Mouse (Mus musculus): ENCODE data around the gene Slc35f4.

Gene Slc35f4

GRCm38 (mm10) chr14:49525931-49526291 is at the start of gene Slc35f4:
Gene Slc35f4, minus strand, starts transcription at chr14:49526046.
- DNase-seq (ENCODE audit: low spot score in 2 of 2), result no peak

- no peak for DNase-seq (ENCODE audit: low spot score in 2 of 2)
Measured at GRCm38 (mm10) chr14:49568369-49568768, 42.5 kb upstream of the Slc35f4 start.

- DNase-seq (ENCODE audit: low spot score in 2 of 2), result no peak
Measured at GRCm38 (mm10) chr14:49560706-49561105, 34.9 kb upstream of the Slc35f4 start.

GRCm38 (mm10) chr14:49540104-49540503 is 14.3 kb upstream of the Slc35f4 start:
- peak in 1 of 2 experiments; percentile 15 for DNase-seq (ENCODE audit: low spot score in 2 of 2)

GRCm38 (mm10) chr14:49525176-49525930 is 493 bp downstream of the Slc35f4 start:
- peak; percentile 39 to 56 for DNase-seq (ENCODE audit: low spot score in 2 of 2)

- DNase-seq (ENCODE audit: low spot score in 2 of 2), result no peak
Measured at GRCm38 (mm10) chr14:49524665-49525064, 1.2 kb downstream of the Slc35f4 start.

- no peak for DNase-seq (ENCODE audit: low spot score in 2 of 2)
Measured at GRCm38 (mm10) chr14:49515096-49515665, 10.7 kb downstream of the Slc35f4 start.

GRCm38 (mm10) chr14:49514137-49514536 is 11.7 kb downstream of the Slc35f4 start:
- DNase-seq (ENCODE audit: low spot score in 2 of 2), result no peak

- DNase-seq (ENCODE audit: low spot score in 2 of 2), result no peak
Measured at GRCm38 (mm10) chr14:49495192-49495591, 30.7 kb downstream of the Slc35f4 start.

- no peak for DNase-seq (ENCODE audit: low spot score in 2 of 2)
Measured at GRCm38 (mm10) chr14:49493793-49494192, 32.1 kb downstream of the Slc35f4 start.

GRCm38 (mm10) chr14:49492506-49492905 is 33.3 kb downstream of the Slc35f4 start:
- no peak for DNase-seq (ENCODE audit: low spot score in 2 of 2)

- no peak for DNase-seq (ENCODE audit: low spot score in 2 of 2)
Measured at GRCm38 (mm10) chr14:49476602-49477001, 49.2 kb downstream of the Slc35f4 start.

GRCm38 (mm10) chr14:49461761-49462160 is 64.1 kb downstream of the Slc35f4 start:
- DNase-seq (ENCODE audit: low spot score in 2 of 2), result no peak

- DNase-seq (ENCODE audit: low spot score in 2 of 2), result no peak
Measured at GRCm38 (mm10) chr14:49460799-49461198, 65.0 kb downstream of the Slc35f4 start.

- DNase-seq (ENCODE audit: low spot score in 2 of 2), result no peak
Measured at GRCm38 (mm10) chr14:49454283-49454914, 71.4 kb downstream of the Slc35f4 start.

- no peak for DNase-seq (ENCODE audit: low spot score in 2 of 2)
Measured at GRCm38 (mm10) chr14:49453782-49454181, 72.1 kb downstream of the Slc35f4 start.

- DNase-seq (ENCODE audit: low spot score in 2 of 2), result no peak
Measured at GRCm38 (mm10) chr14:49447669-49448068, 78.2 kb downstream of the Slc35f4 start.

- DNase-seq (ENCODE audit: low spot score in 2 of 2), result no peak
Measured at GRCm38 (mm10) chr14:49446461-49446860, 79.4 kb downstream of the Slc35f4 start.

GRCm38 (mm10) chr14:49436811-49437210 is 89.0 kb downstream of the Slc35f4 start:
- no peak for DNase-seq (ENCODE audit: low spot score in 2 of 2)

- DNase-seq (ENCODE audit: low spot score in 2 of 2), result no peak
Measured at GRCm38 (mm10) chr14:49431821-49432220, 94.0 kb downstream of the Slc35f4 start.

GRCm38 (mm10) chr14:49392482-49392881 is 133.4 kb downstream of the Slc35f4 start:
- DNase-seq (ENCODE audit: low spot score in 2 of 2), result no peak

GRCm38 (mm10) chr14:49362161-49362560 is 163.7 kb downstream of the Slc35f4 start:
- DNase-seq (ENCODE audit: low spot score in 2 of 2), result no peak

- DNase-seq (ENCODE audit: low spot score in 2 of 2), result no peak
Measured at GRCm38 (mm10) chr14:49355561-49355960, 170.3 kb downstream of the Slc35f4 start.
